Mouse (Mus musculus) midbrain, embryonic 14.5 days (tissue): ENCODE measurements around the gene Cntrob. TPM values are rescaled to one million over a fixed set of nuclear protein-coding genes. Genes with fewer than 3 reads are reported as not detected.

Experiments
- ATAC-seq: fragments of 200-750 bp; cut with Nextera tagmentation; 2 replicates; pipeline ENCODE4 v1.8.0; 2017; ENCODE audit warnings: moderate number of reproducible peaks, moderate library complexity; ENCODE audit not compliant: low FRiP score, low TSS enrichment
- DNase-seq: peaks from one replicate; pipeline ENCODE4 v3.0.0-alpha.2; 2015
- H3K27ac ChIP-seq: fragments of 300-500 bp; sonication (generic); replicated peaks from 2 replicates; pipeline ENCODE4 v1.5.1; 2014; ENCODE audit warnings: mild to moderate bottlenecking, low read depth, low read length, moderate library complexity
- H3K27me3 ChIP-seq: fragments of 300-500 bp; sonication (generic); 2 replicates; pipeline ENCODE4 v1.6.1; 2014; ENCODE audit warnings: low read length, control low read depth, mixed read lengths; ENCODE audit not compliant: control insufficient read depth, insufficient read depth
- H3K36me3 ChIP-seq: fragments of 300-500 bp; sonication (generic); 2 replicates; pipeline ENCODE4 v1.6.1; 2014; ENCODE audit warnings: low read length, control low read depth; ENCODE audit not compliant: control insufficient read depth, insufficient read depth
- H3K4me1 ChIP-seq: fragments of 300-500 bp; sonication (generic); 2 replicates; pipeline ENCODE4 v1.6.1; 2014; ENCODE audit warnings: mild to moderate bottlenecking, antibody characterized with exemption, low read length, control low read depth; ENCODE audit not compliant: control insufficient read depth, insufficient read depth
- H3K4me2 ChIP-seq: fragments of 300-500 bp; sonication (generic); 2 replicates; pipeline ENCODE4 v1.6.1; 2014; ENCODE audit warnings: mild to moderate bottlenecking, low read length, moderate library complexity
- H3K4me3 ChIP-seq: fragments of 300-500 bp; sonication (generic); replicated peaks from 2 replicates; pipeline ENCODE4 v1.5.1; 2014; ENCODE audit warnings: low read depth, low read length
- H3K9ac ChIP-seq: fragments of 300-500 bp; sonication (generic); replicated peaks from 2 replicates; pipeline ENCODE4 v1.6.1; 2014; ENCODE audit warnings: mild to moderate bottlenecking, low read length, moderate library complexity
- H3K9me3 ChIP-seq: fragments of 300-500 bp; sonication (generic); 2 replicates; pipeline ENCODE4 v1.6.1; 2016; ENCODE audit warnings: low read length, control low read depth, mixed read lengths; ENCODE audit not compliant: control insufficient read depth
- WGBS: fragments of 180-500 bp; shearing (Covaris S2); extraction: QIAGEN DNeasy Blood & Tissue Kit; methylation state at CpG from one replicate; pipeline ENCODE4 v1.1.7; 2014; 5-methylcytosine and 5-hydroxymethylcytosine counted together
- polyA plus RNA-seq: library from polyadenylated mRNA; unstranded; fragments of >200 nt; fragmentation: Nextera tagmentation; extraction: Ambion mirVana; gene quantifications from 2 replicates; pipeline ENCODE4 v1.2.1, GENCODE M21; 2014

Cntrob gene
- polyA plus RNA-seq, 1 experiment from 2014 or later = 14.9 TPM

GRCm38 (mm10) chr11:69362479-69362878 lies 38.9 kb upstream of the Cntrob start:
- peaks cover 69% of the 10 kb centered on the region for H3K36me3 ChIP-seq
- no peak overlapping the region for H3K4me3 ChIP-seq
- H3K4me1 ChIP-seq = peaks cover 23% of the 10 kb centered on the region
- no peak for ATAC-seq
- H3K27ac ChIP-seq = no peak overlapping the region
- no peak overlapping the region for H3K4me2 ChIP-seq
- DNase-seq = no peak
- whole genome bisulfite sequencing = 94% methylated on average over 2 of the region's 2 CpGs
- H3K27me3 ChIP-seq = no peaks in the 10 kb centered on the region
- no peaks in the 10 kb centered on the region for H3K9me3 ChIP-seq
- H3K9ac ChIP-seq = no peak overlapping the region

- WGBS = 73% methylated on average over 7 of the region's 7 CpGs
- H3K4me1 ChIP-seq = peaks cover 23% of the 10 kb centered on the region
- no peak overlapping the region for H3K9ac ChIP-seq
- ATAC-seq = no peak
- H3K4me2 ChIP-seq = no peak overlapping the region
- no peak for DNase-seq
- no peaks in the 10 kb centered on the region for H3K9me3 ChIP-seq
- H3K27me3 ChIP-seq = no peaks in the 10 kb centered on the region
- H3K27ac ChIP-seq = no peak overlapping the region
- H3K4me3 ChIP-seq = no peak overlapping the region
- H3K36me3 ChIP-seq = peaks cover 73% of the 10 kb centered on the region
These were observed 38.4 kb upstream of the Cntrob start for GRCm38 (mm10) chr11:69362021-69362420.

GRCm38 (mm10) chr11:69357690-69358089 lies 34.1 kb upstream of the Cntrob start:
- Histone ChIP-seq H3K4me2 (no peak overlapping the region), H3K9me3 (no peaks in the 10 kb centered on the region), H3K36me3 (peaks cover 99% of the 10 kb centered on the region), H3K9ac (no peak overlapping the region), H3K27me3 (no peaks in the 10 kb centered on the region), H3K4me3 (no peak overlapping the region), H3K27ac (no peak overlapping the region), H3K4me1 (no peaks in the 10 kb centered on the region)
- DNase-seq = no peak
- ATAC-seq = no peak
- WGBS = 95% methylated on average over 12 of the region's 12 CpGs

- ATAC-seq = no peak
- no peaks in the 10 kb centered on the region for H3K4me1 ChIP-seq
- H3K9me3 ChIP-seq = no peaks in the 10 kb centered on the region
- H3K4me3 ChIP-seq = no peak overlapping the region
- H3K27ac ChIP-seq = no peak overlapping the region
- H3K27me3 ChIP-seq = no peaks in the 10 kb centered on the region
- 94% methylated on average over 5 of the region's 5 CpGs for WGBS
- H3K36me3 ChIP-seq = peaks cover 99% of the 10 kb centered on the region
- H3K4me2 ChIP-seq = no peak overlapping the region
- no peak for DNase-seq
- H3K9ac ChIP-seq = no peak overlapping the region
These were observed 33.0 kb upstream of the Cntrob start for GRCm38 (mm10) chr11:69356544-69356943.

GRCm38 (mm10) chr11:69346441-69346840 lies 22.9 kb upstream of the Cntrob start:
- Histone ChIP-seq H3K4me1 (peaks cover 7% of the 10 kb centered on the region), H3K27ac (no peak overlapping the region), H3K36me3 (peaks cover 93% of the 10 kb centered on the region), H3K4me2 (no peak overlapping the region), H3K9me3 (no peaks in the 10 kb centered on the region), H3K27me3 (no peaks in the 10 kb centered on the region), H3K4me3 (no peak overlapping the region), H3K9ac (no peak overlapping the region)
- 91% methylated on average over 24 of the region's 26 CpGs for WGBS
- no peak for DNase-seq
- no peak for ATAC-seq

- peak within 1 kb of the TSS; percentile 74 for H3K9ac ChIP-seq
- peaks cover 20% of the 10 kb centered on the region for H3K4me1 ChIP-seq
- WGBS = 1% methylated on average over 96 of the region's 99 CpGs
- peak; percentile 96 for DNase-seq
- peaks cover 33% of the 10 kb centered on the region for H3K36me3 ChIP-seq
- no peaks in the 10 kb centered on the region for H3K9me3 ChIP-seq
- H3K4me2 ChIP-seq = peak within 1 kb of the TSS; percentile 93
- peak; percentile 92 for ATAC-seq
- H3K4me3 ChIP-seq = peak within 1 kb of the TSS; percentile 61
- no peaks in the 10 kb centered on the region for H3K27me3 ChIP-seq
- H3K27ac ChIP-seq = peak within 1 kb of the TSS; percentile 94
These were observed 16.9 kb upstream of the Cntrob start, which contains the start of gene Rnf227 for GRCm38 (mm10) chr11:69340161-69341131. Gene Rnf227 (plus strand): TSS chr11:69340461.

- WGBS = 75% methylated on average over 4 of the region's 4 CpGs
These were observed 11.2 kb upstream of the Cntrob start for GRCm38 (mm10) chr11:69334796-69335195.

GRCm38 (mm10) chr11:69333922-69334321 lies 10.3 kb upstream of the Cntrob start:
- H3K9ac ChIP-seq = no peak overlapping the region
- no peaks in the 10 kb centered on the region for H3K36me3 ChIP-seq
- H3K4me3 ChIP-seq = no peak overlapping the region
- ATAC-seq (no peak), DNase-seq (peak; percentile 20)
- H3K27ac ChIP-seq = no peak overlapping the region
- 69% methylated on average over 3 of the region's 3 CpGs for WGBS
- H3K4me2 ChIP-seq = no peak overlapping the region
- H3K9me3 ChIP-seq = no peaks in the 10 kb centered on the region
- H3K4me1 ChIP-seq = peaks cover 14% of the 10 kb centered on the region; the same call in 1 of the 2 replicates
- H3K27me3 ChIP-seq = no peaks in the 10 kb centered on the region

More at GRCm38 (mm10) chr11:69334796-69335195, 11.2 kb upstream of the Cntrob start:
- Histone ChIP-seq H3K36me3 (no peaks in the 10 kb centered on the region), H3K4me2 (no peak overlapping the region), H3K27me3 (no peaks in the 10 kb centered on the region), H3K27ac (no peak overlapping the region), H3K9me3 (no peaks in the 10 kb centered on the region), H3K9ac (no peak overlapping the region), H3K4me3 (no peak overlapping the region), H3K4me1 (peaks cover 16% of the 10 kb centered on the region; the same call in 1 of the 2 replicates)
- no peak for DNase-seq
- ATAC-seq = no peak
